Mouse (Mus musculus) ES-E14 (cell line): ENCODE data around the gene Adam29. TPM values are rescaled to one million over a fixed set of nuclear protein-coding genes. Genes with fewer than 3 reads are reported as not detected.

Experiments
- DNase-seq: peaks from one replicate; pipeline ENCODE4 v3.0.0-alpha.2; 2013; ENCODE audit warnings: low read depth, low spot score
- H3K27ac ChIP-seq: 2 replicates; pipeline ENCODE4 v1.5.1; 2012; ENCODE audit warnings: low read depth, mild to moderate bottlenecking, low read length, moderate library complexity, mixed read lengths; ENCODE audit not compliant: poor library complexity, insufficient read depth, severe bottlenecking
- H3K36me3 ChIP-seq: 2 replicates; pipeline ENCODE4 v1.6.1; 2012; ENCODE audit warnings: mild to moderate bottlenecking, low read length, moderate library complexity, mixed read lengths; ENCODE audit not compliant: control insufficient read depth, poor library complexity, insufficient read depth, severe bottlenecking
- H3K4me1 ChIP-seq, 2 experiments: fragments of 150-350 bp in 1 of 2; sonication (generic) in 1 of 2; 2 replicates each; pipeline ENCODE4 v1.6.1; 2012; ENCODE audit warnings: low read length in 2 of 2, mild to moderate bottlenecking in 1 of 2, mixed read lengths in 1 of 2; ENCODE audit not compliant: control insufficient read depth in 2 of 2, insufficient read depth in 2 of 2, poor library complexity in 1 of 2
- H3K4me3 ChIP-seq, 2 experiments: fragments of 150-350 bp in 1 of 2; sonication (generic) in 1 of 2; 2 replicates each; pipeline ENCODE4 v1.5.1; 2012; ENCODE audit warnings: low read length in 2 of 2, low read depth in 1 of 2, mild to moderate bottlenecking in 1 of 2, mixed read lengths in 1 of 2; ENCODE audit not compliant: insufficient read depth in 1 of 2, poor library complexity in 1 of 2, severe bottlenecking in 1 of 2
- H3K9ac ChIP-seq: 2 replicates; pipeline ENCODE4 v1.6.1; 2012; ENCODE audit warnings: low read depth, mild to moderate bottlenecking, low read length, mixed read lengths; ENCODE audit not compliant: poor library complexity, insufficient read depth, severe bottlenecking
- H3K9me3 ChIP-seq: fragments of 150-350 bp; sonication (generic); 2 replicates; pipeline ENCODE4 v1.6.1; 2012; ENCODE audit warnings: low read depth, mild to moderate bottlenecking, low read length; ENCODE audit not compliant: control insufficient read depth, insufficient read depth
- CHD2 ChIP-seq: IDR thresholded peaks from 2 replicates; pipeline ENCODE4 v1.6.1; 2014; ENCODE audit warnings: mild to moderate bottlenecking, low read depth, low read length, inconsistent platforms
- HCFC1 ChIP-seq: IDR thresholded peaks from 2 replicates; pipeline ENCODE4 v1.6.1; 2012; ENCODE audit warnings: low read length, inconsistent platforms, borderline replicate concordance; ENCODE audit not compliant: insufficient read depth
- MAFK ChIP-seq: IDR thresholded peaks from 2 replicates; pipeline ENCODE4 v1.6.1; 2014; ENCODE audit warnings: mild to moderate bottlenecking, low read depth, low read length, inconsistent platforms; ENCODE audit not compliant: insufficient read depth
- ZC3H11A ChIP-seq: IDR thresholded peaks from 2 replicates; pipeline ENCODE4 v1.6.1; 2012; ENCODE audit warnings: low read depth, mild to moderate bottlenecking, inconsistent platforms, low read length, borderline replicate concordance
- ZNF384 ChIP-seq: IDR thresholded peaks from 2 replicates; pipeline ENCODE4 v1.6.1; 2012; ENCODE audit warnings: low read depth, low read length, inconsistent platforms
- in situ Hi-C, 2 experiments: fragments of 600-800 bp; cut with MboI; formaldehyde crosslinking; loops; one replicate each; pipeline ENCODE4 v1.15.1; 2025; ENCODE audit warnings: low sequenced_read_pairs in 2 of 2, inconsistent platforms in 1 of 2; ENCODE audit not compliant: unreplicated experiment in 2 of 2
- total RNA-seq: library from RNA; depleted of rRNA; stranded (reverse); fragments of 300-350 nt; gene quantifications from 2 replicates; pipeline ENCODE4 v1.2.3, GENCODE M21; 2012; rRNA removed

Adam29 gene
- not detected in 2 replicates for total RNA-seq

DNA sequence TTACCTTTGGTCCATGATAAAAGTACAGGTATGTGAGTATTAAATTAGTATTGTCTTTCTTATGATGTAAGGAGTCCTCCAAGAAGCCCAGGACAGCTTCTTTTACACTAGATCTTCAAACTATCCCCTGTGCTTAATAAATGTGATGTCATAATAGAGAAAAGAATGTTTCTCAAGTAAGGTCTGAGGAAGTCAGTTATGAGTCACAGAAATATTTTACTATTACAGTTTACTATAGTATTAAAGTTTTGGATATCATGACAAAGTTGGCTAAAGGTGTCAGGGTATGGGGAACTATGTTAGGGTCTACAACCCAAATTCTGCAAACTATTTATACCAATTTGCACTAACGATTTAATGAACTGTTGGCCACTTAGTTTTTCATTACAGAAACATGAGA is at the start of gene Adam29:
Gene Adam29 (minus strand): TSS at position 101 of the 400 bp plus-strand sequence.
- Histone ChIP-seq H3K4me1 (no peaks in the 10 kb centered on the region), H3K9me3 (no peaks in the 10 kb centered on the region), H3K4me3 (no peak within 1 kb of the TSS), H3K27ac (no peak within 1 kb of the TSS), H3K9ac (no peak within 1 kb of the TSS), H3K36me3 (no peaks in the 10 kb centered on the region)
- DNase-seq: no peak
- no peak for TF ChIP-seq HCFC1
- TF ChIP-seq MAFK: no peak
- no peak for TF ChIP-seq ZC3H11A
- no peak for TF ChIP-seq CHD2
- no peak for TF ChIP-seq ZNF384
- in situ Hi-C loops: no loop called here

DNA sequence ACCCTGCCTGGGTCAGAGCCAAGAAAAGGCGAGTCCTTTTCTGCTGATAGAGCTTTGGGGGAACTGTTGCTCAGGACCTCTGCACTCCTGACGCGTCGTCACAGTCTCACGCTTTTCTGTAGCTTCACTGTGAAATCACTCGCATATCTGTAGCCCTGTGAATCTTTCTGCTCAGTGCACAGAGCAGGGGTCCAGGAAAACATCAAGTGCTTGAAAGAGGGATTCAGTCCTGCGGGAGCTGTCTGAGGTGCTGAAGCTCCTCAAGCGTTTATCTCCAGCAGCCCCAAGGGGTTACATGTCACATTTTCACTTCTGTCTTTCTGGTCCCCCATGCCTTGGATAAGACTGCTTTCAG is 33.8 kb upstream of the Adam29 start:
- DNase-seq: peak; percentile 78
- H3K9ac ChIP-seq: no peak overlapping the region
- in situ Hi-C loops: no loop called here
- H3K9me3 ChIP-seq: no peaks in the 10 kb centered on the region
- no peak overlapping the region for H3K27ac ChIP-seq
- H3K36me3 ChIP-seq: no peaks in the 10 kb centered on the region
- H3K4me1 ChIP-seq: no peaks in the 10 kb centered on the region
- TF ChIP-seq CHD2: no peak
- TF ChIP-seq HCFC1: no peak
- no peak for TF ChIP-seq ZNF384
- no peak for TF ChIP-seq MAFK
- no peak for TF ChIP-seq ZC3H11A
- H3K4me3 ChIP-seq: peak overlapping the region; percentile 36 to 59

DNA sequence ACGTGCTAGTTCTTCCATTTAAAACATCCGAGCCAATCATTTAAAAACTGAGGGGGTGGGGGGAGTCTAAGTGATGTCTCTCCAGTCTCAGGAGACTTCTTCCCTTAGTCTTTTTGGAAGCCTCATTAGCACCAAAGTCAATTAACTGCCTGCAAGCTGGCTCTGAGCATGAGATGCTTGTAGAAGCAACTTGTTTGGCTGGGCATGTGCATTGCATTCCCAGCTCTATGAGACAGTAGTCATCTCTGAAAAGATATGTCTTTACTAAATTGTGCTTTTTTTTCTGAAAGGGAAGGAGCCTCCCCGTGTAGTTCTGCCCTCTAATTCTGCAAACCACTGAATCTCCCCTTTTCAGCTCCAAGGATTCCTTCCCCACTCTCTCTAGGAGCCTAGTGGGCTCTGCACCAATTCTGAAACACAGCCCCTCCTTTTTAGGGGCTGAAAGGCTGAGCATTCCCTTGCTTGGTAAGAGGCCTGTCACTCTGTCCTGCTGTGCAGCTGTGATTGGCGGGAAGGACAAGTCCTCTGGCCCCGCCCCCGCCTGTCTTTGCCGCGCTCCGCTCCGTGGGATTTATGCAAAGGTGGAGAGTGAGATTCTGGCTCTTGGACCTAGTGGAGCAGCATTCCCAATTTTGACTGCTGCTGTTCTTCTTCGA is 33.2 kb upstream of the Adam29 start, which contains the start of gene Glra3:
Gene Glra3 (plus strand): TSS at position 591 of the 656 bp plus-strand sequence.
- no peak for TF ChIP-seq ZNF384
- no peak for TF ChIP-seq HCFC1
- TF ChIP-seq CHD2: no peak
- no peak for TF ChIP-seq MAFK
- no peak for TF ChIP-seq ZC3H11A
- no peak within 1 kb of the TSS for H3K9ac ChIP-seq
- no peaks in the 10 kb centered on the region for H3K4me1 ChIP-seq
- in situ Hi-C loops: no loop called here
- H3K36me3 ChIP-seq: no peaks in the 10 kb centered on the region
- peak; percentile 47 for DNase-seq
- H3K27ac ChIP-seq: no peak within 1 kb of the TSS
- peak within 1 kb of the TSS; percentile 36 to 59 for H3K4me3 ChIP-seq
- H3K9me3 ChIP-seq: no peaks in the 10 kb centered on the region

Other genes with a start within 250 kb of the Adam29 start
- gene Glra3, start 33.5 kb upstream of the Adam29 start, total RNA-seq: not detected in 2 replicates